Mouse (Mus musculus) bone marrow, adult 2 months (tissue): ENCODE results near the gene Pard3b.

Experiments used
- CTCF ChIP-seq: fragments of 200-500 bp; IDR thresholded peaks from 2 replicates; pipeline ENCODE4 v1.5.1; 2011; ENCODE audit warnings: low read length, control low read depth; ENCODE audit not compliant: control insufficient read depth, insufficient read depth
- POLR2A ChIP-seq: fragments of 200-500 bp; IDR thresholded peaks from 2 replicates; pipeline ENCODE4 v1.6.1; 2011; ENCODE audit warnings: low read depth, mild to moderate bottlenecking, control low read depth, low read length, borderline replicate concordance; ENCODE audit not compliant: control insufficient read depth

DNA sequence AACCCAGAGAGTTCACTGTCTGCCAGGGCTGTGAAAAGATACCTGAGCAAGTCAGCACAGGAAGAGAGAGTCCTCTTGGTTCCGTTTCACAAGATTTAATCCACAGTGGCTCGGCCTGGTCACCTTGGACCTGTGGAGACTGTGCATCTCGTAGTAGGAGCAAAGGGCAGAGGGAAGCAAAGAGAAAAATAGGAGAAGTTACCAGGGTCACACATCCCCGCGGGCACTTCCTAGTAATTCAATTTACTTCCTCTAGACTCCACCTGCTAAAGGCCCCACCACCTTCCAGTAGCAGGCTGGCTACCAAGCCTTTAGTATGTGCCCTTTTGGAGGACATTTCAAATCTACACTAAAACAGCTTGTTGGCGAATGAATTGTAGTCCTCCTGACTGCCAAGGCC is 1052.6 kb downstream of the Pard3b start:
- TF ChIP-seq CTCF: no peak
- no peak for TF ChIP-seq POLR2A
